Mouse (Mus musculus) midbrain, postnatal 0 days (tissue): ENCODE data around the gene Slc35a2. TPM values are rescaled to one million over a fixed set of nuclear protein-coding genes. Genes with fewer than 3 reads are reported as not detected.
A peak's percentile ranks its signal among the peaks of the same experiment; 100 is the strongest.

ENCODE experiments used
- ATAC-seq: fragments of 200-750 bp; cut with Nextera tagmentation; 2 replicates; pipeline ENCODE4 v1.8.0; 2017; ENCODE audit warnings: moderate number of reproducible peaks, mild to moderate bottlenecking, moderate TSS enrichment, moderate library complexity; ENCODE audit not compliant: low FRiP score
- DNase-seq: peaks from one replicate; pipeline ENCODE4 v3.0.0-alpha.2; 2015; ENCODE audit warnings: low spot score
- H3K27ac ChIP-seq: fragments of 300-500 bp; sonication (generic); 2 replicates; pipeline ENCODE4 v1.5.1; 2014; ENCODE audit warnings: low read depth, mild to moderate bottlenecking, low read length, mixed read lengths
- H3K27me3 ChIP-seq: fragments of 300-500 bp; sonication (generic); 2 replicates; pipeline ENCODE4 v1.6.1; 2014; ENCODE audit warnings: low read length, control low read depth, mixed read lengths; ENCODE audit not compliant: insufficient read depth
- H3K36me3 ChIP-seq: fragments of 300-500 bp; sonication (generic); 2 replicates; pipeline ENCODE4 v1.6.1; 2014; ENCODE audit warnings: low read length, control low read depth, mixed read lengths; ENCODE audit not compliant: insufficient read depth
- H3K4me1 ChIP-seq: fragments of 300-500 bp; sonication (generic); 2 replicates; pipeline ENCODE4 v1.6.1; 2014; ENCODE audit warnings: mild to moderate bottlenecking, control low read depth, antibody characterized with exemption, low read length, mixed read lengths; ENCODE audit not compliant: insufficient read depth
- H3K4me2 ChIP-seq: fragments of 300-500 bp; sonication (generic); 2 replicates; pipeline ENCODE4 v1.6.1; 2014; ENCODE audit warnings: low read depth, mild to moderate bottlenecking, low read length, mixed read lengths; ENCODE audit not compliant: poor library complexity, severe bottlenecking
- H3K4me3 ChIP-seq: fragments of 300-500 bp; sonication (generic); 2 replicates; pipeline ENCODE4 v1.5.1; 2014; ENCODE audit warnings: low read depth, mild to moderate bottlenecking, low read length, moderate library complexity
- H3K9ac ChIP-seq: fragments of 300-500 bp; sonication (generic); replicated peaks from 2 replicates; pipeline ENCODE4 v1.6.1; 2014; ENCODE audit warnings: mild to moderate bottlenecking, low read length, moderate library complexity, mixed read lengths; ENCODE audit not compliant: poor library complexity, severe bottlenecking
- H3K9me3 ChIP-seq: fragments of 300-500 bp; sonication (generic); 2 replicates; pipeline ENCODE4 v1.6.1; 2016; ENCODE audit warnings: low read length, control low read depth
- CTCF ChIP-seq: IDR thresholded peaks from 2 replicates; pipeline ENCODE4 v1.5.1; 2016; ENCODE audit warnings: antibody characterized with exemption, mild to moderate bottlenecking
- WGBS: fragments of 180-500 bp; shearing (Covaris S2); extraction: QIAGEN DNeasy Blood & Tissue Kit; methylation state at CpG from one replicate; pipeline ENCODE4 v1.1.7; 2014; 5-methylcytosine and 5-hydroxymethylcytosine counted together
- polyA plus RNA-seq: library from polyadenylated mRNA; unstranded; fragments of >200 nt; fragmentation: Nextera tagmentation; extraction: Ambion mirVana; gene quantifications from 2 replicates; pipeline ENCODE4 v1.2.1, GENCODE M21; 2015
- total RNA-seq: library from RNA; depleted of rRNA; stranded (reverse); fragments of >200 nt; gene quantifications from 2 replicates; pipeline ENCODE4 v1.2.3, GENCODE M21; 2014; rRNA removed

Gene Slc35a2
- total RNA-seq, result 50.2 and 67.0 TPM in 2 replicates
- polyA plus RNA-seq, result 42.9 and 46.2 TPM in 2 replicates

DNA sequence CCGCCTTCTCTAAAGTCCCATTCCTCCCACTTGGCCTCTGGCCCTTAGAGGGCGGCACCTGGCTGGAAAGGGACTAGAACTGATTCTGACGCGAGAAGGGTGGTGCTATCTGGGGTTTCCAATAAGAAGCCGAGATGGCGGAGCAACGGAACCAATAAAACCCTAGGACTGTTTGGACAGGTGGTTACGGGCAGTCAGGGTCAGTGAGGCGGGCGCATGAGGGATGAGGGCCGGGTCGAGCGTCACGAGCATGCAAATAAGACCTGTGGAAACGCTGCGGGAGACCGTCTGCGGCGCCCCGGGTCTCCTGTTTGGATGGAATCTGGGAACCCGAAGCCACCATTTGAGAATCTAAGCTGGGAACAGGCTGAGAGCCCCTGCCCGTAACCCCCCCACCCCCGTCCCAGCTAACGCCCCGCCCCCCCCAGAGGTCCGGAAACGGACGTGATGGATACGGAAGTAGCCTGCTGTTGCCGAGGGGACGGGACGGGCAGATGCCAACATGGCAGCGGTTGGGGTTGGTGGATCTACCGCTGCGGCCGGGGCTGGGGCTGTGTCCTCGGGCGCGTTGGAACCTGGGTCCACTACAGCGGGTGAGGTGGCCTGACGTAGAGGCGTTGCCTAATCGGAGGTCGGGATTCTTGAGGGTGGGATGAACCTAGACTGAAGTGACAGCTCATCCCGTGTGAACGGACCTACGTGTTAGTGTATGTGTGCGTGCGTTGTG, at the start of gene Slc35a2:
Gene Slc35a2 (plus strand): TSS at position 188 of the 727 bp plus-strand sequence.
- no peaks in the 10 kb centered on the region for H3K36me3 ChIP-seq
- peak; percentile 93 for DNase-seq
- H3K4me3 ChIP-seq, result peak within 1 kb of the TSS; percentile 49
- peak within 1 kb of the TSS; percentile 82 for H3K27ac ChIP-seq
- H3K9me3 ChIP-seq, result no peaks in the 10 kb centered on the region
- ATAC-seq, result peak; percentile 89
- H3K27me3 ChIP-seq, result no peaks in the 10 kb centered on the region
- H3K9ac ChIP-seq, result peak within 1 kb of the TSS; percentile 50
- H3K4me2 ChIP-seq, result peak within 1 kb of the TSS; percentile 55
- no peaks in the 10 kb centered on the region for H3K4me1 ChIP-seq
- WGBS, result 17% methylated on average over 42 of the region's 49 CpGs
- TF ChIP-seq CTCF, result peak; percentile 54

DNA sequence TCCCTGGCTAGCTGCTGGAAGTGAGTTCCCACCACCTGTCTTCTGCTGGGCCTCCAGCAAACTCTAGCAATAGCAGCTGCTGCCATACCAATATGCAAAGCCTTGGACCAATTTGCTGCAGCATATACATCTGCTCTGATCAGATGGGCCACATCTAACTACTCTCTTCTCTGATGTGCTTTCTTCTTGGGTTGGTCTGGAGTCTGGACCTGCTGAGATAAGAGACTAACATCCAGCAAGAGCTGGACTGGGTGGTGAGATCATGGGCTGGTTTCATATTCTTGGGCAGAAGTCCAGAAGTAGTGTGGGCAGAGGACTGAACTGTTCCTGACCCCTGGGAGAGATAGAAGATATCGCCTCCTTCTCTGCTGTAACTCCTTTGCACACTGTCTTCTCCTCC, 46.7 kb upstream of the Slc35a2 start:
- Histone ChIP-seq H3K4me2 (no peak overlapping the region), H3K36me3 (peaks cover 2% of the 10 kb centered on the region; the same call in 1 of the 2 replicates), H3K4me3 (no peak overlapping the region), H3K4me1 (no peaks in the 10 kb centered on the region), H3K9ac (no peak overlapping the region), H3K27me3 (no peaks in the 10 kb centered on the region), H3K27ac (no peak overlapping the region), H3K9me3 (no peaks in the 10 kb centered on the region)
- TF ChIP-seq CTCF, result no peak
- DNase-seq (no peak), ATAC-seq (no peak)
- WGBS, result 82% methylated on average over 1 of the region's 1 CpGs

DNA sequence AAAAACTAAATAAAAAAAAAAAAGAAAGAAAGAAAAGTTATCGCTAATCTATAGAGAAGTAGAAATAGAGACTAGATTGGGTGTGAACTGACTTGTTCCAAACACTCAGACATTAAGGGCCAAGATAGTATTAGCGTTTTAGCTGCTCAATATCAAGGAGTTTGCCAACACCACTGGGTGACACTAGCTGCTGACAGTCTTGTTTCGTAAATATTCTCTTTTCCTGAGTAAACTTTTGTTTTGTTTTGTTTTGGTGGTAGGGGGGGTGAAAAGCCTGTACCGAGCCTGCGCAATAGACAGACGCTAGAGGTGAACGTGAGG, 43.0 kb upstream of the Slc35a2 start:
- ATAC-seq (no peak), DNase-seq (no peak)
- Histone ChIP-seq H3K27me3 (no peaks in the 10 kb centered on the region), H3K4me1 (no peaks in the 10 kb centered on the region), H3K27ac (no peak overlapping the region), H3K9ac (no peak overlapping the region), H3K9me3 (no peaks in the 10 kb centered on the region), H3K36me3 (no peaks in the 10 kb centered on the region), H3K4me3 (peak overlapping the region; percentile 64; the same call in 1 of the 2 replicates), H3K4me2 (0 out of 2 replicates have a peak overlapping the region, but pooled peaks have one; percentile 20)
- TF ChIP-seq CTCF, result no peak
- 19% methylated on average over 7 of the region's 7 CpGs for WGBS

DNA sequence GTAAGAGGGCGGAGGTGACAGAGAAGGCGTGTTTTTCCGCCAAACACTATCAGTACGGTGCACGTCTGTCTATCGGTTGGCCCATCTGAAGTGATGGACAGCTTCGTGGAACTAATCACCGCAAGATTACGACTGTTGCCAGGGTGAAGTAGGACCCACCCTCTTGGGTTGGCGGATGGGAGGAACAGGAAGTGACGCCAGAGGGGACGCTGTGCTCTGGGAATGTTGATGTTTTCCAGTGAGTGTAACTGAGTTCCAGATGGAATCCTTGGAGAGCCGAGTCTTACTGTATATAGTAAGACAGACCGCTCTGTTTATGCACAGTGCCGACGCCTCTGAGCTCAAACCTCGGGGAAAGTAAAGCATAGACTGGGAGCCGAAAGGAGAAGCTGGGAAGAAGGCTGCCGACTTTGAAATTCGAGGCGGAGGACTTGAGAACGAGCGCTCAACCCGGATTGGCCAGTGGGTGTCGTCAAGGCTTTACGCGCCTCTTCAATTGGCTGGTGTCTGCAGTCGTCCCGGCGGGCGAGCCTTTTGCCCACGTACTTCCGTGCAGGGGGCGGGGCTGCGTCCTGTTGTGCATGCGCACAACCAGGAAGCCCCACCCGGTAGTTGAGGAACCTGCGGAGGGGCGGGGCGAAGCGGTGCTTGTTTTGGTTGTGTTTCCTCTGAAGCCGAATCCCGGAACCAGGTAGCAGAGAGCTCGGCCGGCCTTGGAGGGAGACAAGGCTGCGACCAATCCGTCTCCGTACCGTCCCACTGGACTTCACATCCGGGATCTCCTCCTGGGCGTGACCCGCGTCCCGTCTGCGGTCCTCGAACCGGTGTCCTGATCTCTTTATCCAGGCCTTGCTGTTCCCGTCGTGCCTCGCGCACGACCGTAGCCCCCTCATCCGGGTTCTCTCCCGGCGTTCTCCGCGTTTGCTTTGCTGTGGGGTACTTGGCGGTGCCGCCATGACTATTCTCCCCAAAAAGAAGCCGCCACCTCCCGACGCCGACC, 42.4 kb upstream of the Slc35a2 start, which contains the start of gene Otud5:
Gene Otud5 (plus strand): TSS at position 202 of the 1,000 bp plus-strand sequence.
- Histone ChIP-seq H3K36me3 (no peaks in the 10 kb centered on the region), H3K4me3 (peak within 1 kb of the TSS; percentile 64), H3K4me2 (peak within 1 kb of the TSS; percentile 63), H3K9me3 (no peaks in the 10 kb centered on the region), H3K9ac (peak within 1 kb of the TSS; percentile 78), H3K27me3 (no peaks in the 10 kb centered on the region), H3K4me1 (no peaks in the 10 kb centered on the region), H3K27ac (peak within 1 kb of the TSS; percentile 83)
- 25% methylated on average over 68 of the region's 74 CpGs for WGBS
- peak; percentile 97 for DNase-seq
- no peak for TF ChIP-seq CTCF
- peak; percentile 97 for ATAC-seq

DNA sequence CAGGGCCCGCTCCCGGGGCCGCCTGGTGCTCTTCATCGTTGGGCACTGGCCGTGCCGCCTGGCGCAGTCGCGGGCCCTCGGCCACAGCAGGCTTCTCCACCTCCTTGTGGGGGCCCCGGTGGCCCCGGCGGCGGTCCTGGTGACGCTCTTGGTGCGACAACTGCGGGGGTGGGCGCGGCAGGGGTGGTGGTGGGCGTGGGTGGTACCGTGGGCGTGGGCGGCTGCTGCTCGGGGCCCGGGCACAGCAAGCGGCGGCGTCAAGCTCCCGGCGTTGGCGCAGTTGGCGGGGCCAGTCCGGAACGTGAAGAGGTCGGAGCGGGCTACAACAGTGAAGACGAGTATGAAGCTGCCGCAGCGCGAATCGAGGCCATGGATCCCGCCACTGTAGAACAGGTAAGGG, 41.5 kb upstream of the Slc35a2 start:
- TF ChIP-seq CTCF, result no peak
- DNase-seq, result no peak

More for the DNA sequence above, 41.5 kb upstream of the Slc35a2 start:
- peak overlapping the region; percentile 78 for H3K9ac ChIP-seq
- peak overlapping the region; percentile 83 for H3K27ac ChIP-seq
- peak overlapping the region; percentile 64 for H3K4me3 ChIP-seq
- 40% methylated on average over 24 of the region's 42 CpGs for whole genome bisulfite sequencing
- H3K9me3 ChIP-seq, result no peaks in the 10 kb centered on the region
- peak overlapping the region; percentile 63 for H3K4me2 ChIP-seq
- no peaks in the 10 kb centered on the region for H3K36me3 ChIP-seq
- no peaks in the 10 kb centered on the region for H3K27me3 ChIP-seq
- no peak for ATAC-seq
- H3K4me1 ChIP-seq, result no peaks in the 10 kb centered on the region
